Mouse (Mus musculus) hematopoietic stem cell, adult 5-6 weeks (primary cell): ENCODE data around the gene Sash3. TPM values are rescaled to one million over a fixed set of nuclear protein-coding genes. Genes with fewer than 3 reads are reported as not detected.
A peak's percentile ranks its signal among the peaks of the same experiment; 100 is the strongest.
"Not testable (repeated sequence)": the region's sequence is repeated elsewhere in the genome, so short reads cannot be mapped to it uniquely, and the experiment has no call there.

ENCODE experiments used
- ATAC-seq, 2 experiments: fragments of 125-278 bp in 1 of 2; replicated peaks in 1 of 2; 2 replicates each; pipeline ENCODE4 v1.8.0; 2016 to 2017; ENCODE audit warnings: inconsistent platforms in 2 of 2, mild to moderate bottlenecking in 2 of 2, moderate number of reproducible peaks in 2 of 2, low read depth in 1 of 2, moderate TSS enrichment in 1 of 2; ENCODE audit not compliant: low FRiP score in 2 of 2, poor library complexity in 2 of 2, severe bottlenecking in 2 of 2, insufficient read depth in 1 of 2, low TSS enrichment in 1 of 2
- total RNA-seq: library from RNA; stranded (forward); fragments of 172-1452, 232-1000 nt; gene quantifications from 2 replicates; pipeline ENCODE4 v1.2.3, GENCODE M21; 2017

The Sash3 gene
- total RNA-seq, 1 experiment from 2014 or later: 126 TPM

DNA sequence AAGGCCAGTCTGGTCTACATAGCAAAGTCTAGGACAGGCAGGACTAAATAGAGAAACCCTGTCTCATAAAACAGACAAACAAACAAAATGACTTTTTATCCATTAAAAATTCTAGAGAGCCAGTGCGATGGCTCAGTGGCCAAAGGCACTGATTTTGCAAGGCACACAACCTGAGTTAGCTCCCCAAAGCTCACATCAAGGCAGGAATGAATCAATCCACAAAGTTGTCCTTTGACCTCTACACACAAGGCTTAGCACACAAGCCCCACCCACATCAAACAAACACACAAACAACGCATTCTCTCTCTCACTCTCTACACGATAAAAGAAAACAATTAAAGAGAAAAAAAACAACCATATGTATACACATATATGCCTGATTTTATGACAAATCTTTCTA, 38.5 kb downstream of the Sash3 start:
- no peak for ATAC-seq

DNA sequence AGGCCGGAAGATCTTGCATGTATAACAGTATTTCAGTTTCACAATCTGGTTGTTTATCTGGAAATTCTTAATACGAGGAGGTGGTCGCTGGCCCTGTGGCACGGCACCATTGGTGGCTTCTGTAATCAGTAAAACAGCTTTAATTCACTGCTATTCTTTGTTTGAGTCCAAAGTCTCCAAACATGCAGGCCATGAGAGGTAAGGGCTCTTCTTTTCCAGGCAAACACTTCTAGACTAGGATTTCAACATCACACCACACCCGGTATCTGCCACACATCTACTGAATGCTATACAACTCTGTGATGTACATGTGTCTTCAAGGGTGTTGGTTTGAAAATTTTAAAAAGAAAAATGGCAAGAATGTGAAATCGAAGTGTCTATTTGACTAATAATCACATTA, 45.0 kb downstream of the Sash3 start:
- no peak for ATAC-seq

DNA sequence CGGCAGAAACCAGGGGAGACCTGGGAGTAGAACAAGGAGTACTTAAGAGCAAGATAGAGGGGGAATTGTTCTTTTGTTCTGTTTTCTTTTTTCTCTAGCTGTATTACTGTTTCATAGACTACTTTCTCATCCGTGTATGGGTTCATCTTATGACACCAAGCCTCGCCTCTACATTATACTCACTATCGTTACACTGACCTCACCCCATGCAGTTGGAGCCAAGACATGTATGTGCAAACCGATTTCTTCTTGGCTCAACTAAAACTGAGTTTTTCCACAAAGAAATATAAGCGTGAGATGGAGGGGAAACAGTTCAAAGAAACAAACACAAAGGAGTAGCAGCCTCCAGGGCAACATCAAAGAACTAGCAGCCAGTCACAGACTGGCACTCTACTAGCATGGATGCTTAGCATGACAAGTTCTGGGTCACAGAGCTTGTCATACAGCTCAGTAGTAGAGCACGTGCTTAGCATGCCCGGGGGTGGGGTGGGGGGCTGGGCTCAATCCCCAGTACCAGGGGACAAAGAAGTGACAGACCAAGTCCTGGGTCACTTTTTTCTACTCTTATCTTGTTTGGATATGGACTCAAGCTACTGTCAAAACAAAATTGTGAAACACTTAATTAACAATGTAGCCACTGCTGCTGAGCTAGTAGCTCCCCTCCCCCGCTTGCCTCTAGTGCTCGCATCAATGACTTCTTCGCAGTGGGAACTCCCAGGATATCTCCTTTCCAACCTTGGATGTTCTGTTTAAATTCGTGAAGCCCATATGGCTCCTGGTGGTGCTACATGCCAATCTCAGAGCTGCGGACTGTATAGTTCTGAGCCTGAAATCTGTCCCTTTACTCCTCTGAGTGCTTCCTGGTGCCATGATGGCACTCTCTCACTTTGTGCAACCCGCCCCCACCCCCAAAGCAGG, 47.3 kb downstream of the Sash3 start:
- ATAC-seq: no peak

DNA sequence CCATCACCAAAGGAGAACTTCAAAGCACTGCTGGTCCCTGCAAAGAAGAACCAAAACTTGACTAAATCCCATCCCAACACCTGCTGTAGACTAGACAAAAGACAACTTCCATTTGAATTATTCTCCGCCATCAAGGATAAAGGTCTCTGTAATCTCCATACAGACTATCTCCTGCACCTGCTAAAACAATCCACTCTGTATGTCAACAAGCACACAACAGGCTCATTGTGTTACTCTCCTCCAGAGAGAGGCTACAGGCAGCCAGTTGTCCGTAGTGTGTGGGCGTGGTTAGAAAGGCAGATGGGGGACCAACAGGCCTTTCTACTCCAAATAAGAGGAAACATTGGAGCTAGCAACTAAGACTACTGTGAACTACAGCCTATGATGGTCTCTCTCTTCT, 51.6 kb downstream of the Sash3 start:
- ATAC-seq: no peak

DNA sequence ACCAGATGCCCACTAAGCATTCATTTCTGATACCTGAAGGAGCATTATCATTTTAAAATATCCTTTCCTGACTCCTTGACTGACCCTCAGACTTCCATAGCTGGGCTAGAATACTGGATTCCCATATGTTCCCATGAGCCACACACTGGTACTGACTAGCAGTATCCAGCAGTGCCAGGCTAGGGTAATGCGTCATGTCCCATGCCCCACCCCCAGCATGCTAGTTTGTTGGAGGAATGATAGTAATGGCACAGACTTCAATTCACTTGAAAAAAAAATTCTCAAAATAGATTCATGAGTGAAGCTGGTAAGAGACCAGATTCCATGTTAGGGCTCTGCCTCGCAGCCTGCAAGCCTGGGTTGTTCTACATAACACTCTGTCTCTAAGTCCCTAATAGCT, 52.8 kb downstream of the Sash3 start:
- ATAC-seq: no peak

DNA sequence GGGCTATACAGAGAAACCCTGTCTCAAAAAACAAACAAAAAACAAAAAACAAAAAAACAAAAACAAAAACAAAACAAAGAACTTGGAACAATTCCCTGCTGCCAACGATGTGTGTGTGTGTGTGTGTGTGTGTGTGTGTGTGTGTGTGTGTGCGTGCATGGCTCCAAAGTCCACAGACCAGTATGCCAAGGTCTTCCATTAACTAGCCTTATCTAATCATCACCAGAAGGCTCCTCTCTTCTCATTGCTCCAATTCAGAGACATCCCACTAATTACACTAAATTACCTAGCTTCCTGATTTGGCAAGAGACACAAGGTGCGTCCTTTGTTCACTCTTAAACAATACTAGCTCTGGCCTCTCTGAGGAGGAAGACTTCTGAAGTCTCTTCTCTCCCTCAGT, 54.5 kb downstream of the Sash3 start:
- ATAC-seq: no peak

DNA sequence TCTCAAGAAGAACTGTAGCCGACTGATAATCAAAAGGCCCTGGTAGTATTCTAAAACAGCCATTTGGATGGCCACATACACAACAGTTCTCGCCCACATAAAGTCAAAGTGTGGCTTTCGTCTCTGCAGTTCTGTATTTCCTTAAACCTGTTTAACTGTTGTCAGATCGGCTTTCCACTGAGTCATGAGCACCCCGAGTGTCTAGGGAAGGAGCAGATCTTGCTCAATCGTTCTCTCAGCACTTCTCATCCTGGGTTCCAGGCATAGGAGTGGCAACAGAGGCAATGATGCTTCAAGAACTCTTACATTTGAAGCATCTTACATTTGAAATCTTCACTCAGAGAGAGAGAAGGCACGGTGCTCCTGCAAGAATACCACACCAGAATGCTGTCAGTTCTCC, 55.7 kb downstream of the Sash3 start:
- no peak for ATAC-seq

DNA sequence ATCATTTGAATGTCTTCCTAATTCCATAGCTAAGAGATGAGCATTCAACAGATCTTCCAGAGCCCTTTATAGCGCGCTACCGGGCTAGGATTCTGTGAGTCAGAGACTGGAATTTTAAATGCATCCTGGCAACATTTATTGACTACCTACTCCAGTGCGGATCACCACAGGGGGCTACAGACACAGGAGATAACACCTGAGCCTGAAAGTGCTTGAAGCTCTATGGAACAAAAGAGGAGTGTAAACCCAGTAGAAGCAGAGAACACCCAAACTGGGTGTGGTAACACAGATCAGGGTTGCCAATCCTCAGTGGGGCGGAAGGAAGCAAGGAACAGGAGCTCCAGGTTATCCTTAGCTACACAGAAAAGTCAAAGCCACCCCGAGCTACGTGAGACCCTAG, 56.2 kb downstream of the Sash3 start:
- no peak for ATAC-seq

DNA sequence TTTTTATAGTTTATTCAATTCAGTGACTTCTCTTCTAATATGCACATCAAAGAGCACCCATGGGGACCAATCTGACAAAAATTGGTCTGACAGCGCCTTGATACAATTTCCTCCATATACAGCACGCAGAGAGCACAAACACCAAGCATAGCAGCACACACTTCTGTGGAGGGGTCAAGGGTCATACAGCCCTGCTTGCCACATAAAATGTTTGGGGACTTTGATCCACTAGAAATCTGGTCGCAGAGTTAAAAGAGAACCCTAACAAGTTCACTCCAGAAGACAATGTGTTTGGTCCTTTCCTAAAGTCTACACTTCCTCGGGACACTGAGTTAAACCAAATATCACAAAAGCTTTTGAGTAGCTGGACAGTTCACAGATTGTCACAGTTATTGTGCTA, 56.8 kb downstream of the Sash3 start:
- ATAC-seq: no peak

DNA sequence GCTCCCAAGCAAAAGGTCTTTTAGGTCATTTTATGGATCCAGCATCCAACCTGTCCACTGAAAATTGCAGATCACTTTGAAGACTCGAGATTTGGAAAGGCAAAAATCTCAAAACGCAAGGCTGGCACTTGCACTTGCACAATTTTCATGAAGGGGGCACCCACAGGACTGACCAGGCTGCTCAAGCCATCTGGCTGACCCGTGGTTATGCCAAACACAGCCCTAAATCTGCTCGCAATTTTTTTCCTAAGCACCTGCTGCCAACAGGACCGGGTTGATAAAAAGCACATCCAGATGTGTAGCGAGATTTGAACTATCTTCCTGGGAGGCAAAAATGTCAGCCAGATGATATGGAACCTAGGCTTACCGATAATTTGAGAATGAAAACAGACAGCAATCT, 57.5 kb downstream of the Sash3 start:
- ATAC-seq: no peak

DNA sequence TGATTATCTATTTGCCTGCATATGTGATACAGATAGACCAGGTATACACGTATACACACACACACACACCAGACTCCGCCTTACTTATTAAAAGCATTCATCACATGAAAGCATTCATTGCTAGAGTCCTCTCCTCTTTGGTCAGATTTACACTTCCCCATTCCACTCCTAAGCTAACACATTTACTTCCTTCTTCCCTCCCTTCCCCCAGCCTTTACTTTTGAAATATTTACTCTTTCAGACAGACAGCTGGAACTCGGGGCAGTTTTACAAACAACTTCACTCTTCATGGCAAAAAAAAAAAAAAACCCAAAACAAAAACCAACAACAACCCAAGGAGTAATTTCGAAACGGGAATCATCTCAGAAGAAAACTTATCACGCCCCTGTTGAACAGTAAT, 58.2 kb downstream of the Sash3 start:
- no peak for ATAC-seq

DNA sequence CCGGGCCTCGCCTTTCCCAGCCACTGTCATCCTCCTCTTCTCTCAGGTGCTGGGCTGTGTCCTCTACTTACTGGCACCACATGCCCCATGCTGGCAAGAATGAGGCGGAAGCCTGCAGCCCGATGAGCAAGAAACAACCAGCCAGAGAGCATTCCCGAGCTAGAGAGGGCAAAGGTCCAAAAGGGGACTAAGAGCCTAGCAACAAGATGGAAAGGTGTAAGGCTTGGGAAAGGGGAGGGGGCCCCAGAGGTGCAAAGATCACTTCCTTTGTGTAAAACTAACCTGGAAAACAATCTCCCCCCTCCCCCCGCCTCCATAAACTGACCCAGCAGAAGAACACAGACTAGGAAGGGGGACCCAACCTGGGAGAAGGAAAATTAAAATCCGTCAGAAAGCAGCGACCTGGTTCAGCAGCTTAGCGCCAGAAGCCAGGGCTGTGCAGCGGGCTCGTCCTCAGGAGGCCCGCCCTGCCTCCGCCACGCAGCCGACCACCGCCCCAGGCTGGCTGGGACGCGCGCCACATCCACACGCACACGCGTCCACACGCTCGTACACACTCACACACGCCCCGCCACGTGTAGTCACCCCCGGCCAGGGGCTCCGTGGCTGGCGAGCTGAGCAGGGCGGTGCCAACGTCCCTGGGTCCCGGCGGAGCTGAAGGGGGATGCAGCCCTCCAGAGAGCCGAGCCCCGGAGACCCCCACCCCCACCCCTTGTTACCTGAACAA, 61.7 kb downstream of the Sash3 start:
- peak in 1 of 2 experiments; percentile 23; a peak in 1 of 4 replicates for ATAC-seq

DNA sequence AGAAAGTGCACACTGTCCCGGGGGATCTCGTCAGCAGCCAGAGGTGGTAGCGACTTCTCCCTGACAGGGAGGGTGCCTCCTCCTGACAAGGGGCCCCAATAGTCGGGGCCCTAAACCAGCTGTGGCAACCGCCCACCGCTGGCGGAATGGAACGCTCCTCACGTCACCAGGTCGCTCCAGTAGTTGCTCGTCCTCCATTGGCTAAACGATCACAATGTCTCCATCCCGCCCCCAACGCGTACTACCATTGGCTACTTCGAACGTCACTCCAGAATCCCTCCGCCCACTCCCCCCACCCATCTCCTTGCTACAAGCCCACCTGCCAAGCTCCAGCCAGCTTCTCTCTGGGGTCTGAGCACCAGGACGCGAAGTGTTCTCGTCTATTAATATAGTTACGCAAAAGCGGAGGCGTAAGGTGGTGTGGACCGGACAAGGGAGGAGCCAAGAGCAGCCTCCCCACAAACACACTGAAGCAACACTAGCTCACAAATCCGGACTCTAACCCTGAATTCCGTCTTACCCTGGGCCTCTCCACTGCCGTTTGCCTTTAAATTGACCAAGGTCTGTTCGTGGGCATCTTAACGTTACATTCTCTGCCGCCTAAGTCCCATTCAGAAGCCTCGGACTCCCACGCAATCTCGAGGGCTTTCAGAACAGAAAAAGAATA, 62.4 kb downstream of the Sash3 start, which contains the start of gene Zdhhc9:
Gene Zdhhc9 (minus strand): TSS at position 360 of the 667 bp plus-strand sequence.
- ATAC-seq: peak; percentile 100

DNA sequence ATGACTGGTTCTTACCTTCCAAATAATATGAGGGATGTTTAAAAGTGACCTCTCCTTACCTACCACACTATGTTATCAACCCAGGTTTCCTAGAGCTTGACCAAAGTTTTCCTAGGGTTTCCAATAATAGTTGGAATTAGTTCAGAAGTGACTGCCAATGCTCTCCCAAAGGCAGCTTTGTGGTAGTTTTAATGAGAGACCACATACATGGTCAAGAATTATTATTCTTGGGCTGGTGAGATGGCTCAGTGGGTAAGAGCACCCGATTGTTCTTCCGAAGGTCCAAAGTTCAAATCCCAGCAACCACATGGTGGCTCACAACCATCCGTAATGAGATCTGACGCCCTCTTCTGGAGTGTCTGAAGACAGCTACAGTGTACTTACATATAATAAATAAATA, 63.5 kb downstream of the Sash3 start:
- ATAC-seq: not testable (repeated sequence)

Other genes with a start within 250 kb of the Sash3 start
- 46.5 and 49.5 TPM in 2 replicates for gene Ocrl, start 234.0 kb upstream of the Sash3 start, total RNA-seq
- gene Apln, start 111.6 kb upstream of the Sash3 start, total RNA-seq: 1.1 and 1.3 TPM in 2 replicates
- gene Xpnpep2, start 37.7 kb upstream of the Sash3 start, total RNA-seq: 0.25 TPM in 1 of 2 replicates, not detected in the other
- 7.8 and 8.8 TPM in 2 replicates for gene Zdhhc9, start 62.4 kb downstream of the Sash3 start, total RNA-seq
- gene Utp14a, start 110.4 kb downstream of the Sash3 start, total RNA-seq: 64.1 and 76.8 TPM in 2 replicates
- 9.6 and 12.4 TPM in 2 replicates for gene Bcorl1, start 194.9 kb downstream of the Sash3 start, total RNA-seq